Comparison of ENCODE assay signal across 8 mouse cellular contexts in genomic region chr9:92610628-92611267, GRCm38 (mm10).
A peak's percentile ranks its signal among the peaks of the same experiment; 100 is the strongest.
DNase-seq lines count a peak whose midpoint lies in the region; ATAC-seq and TF ChIP-seq lines count a peak whose summit lies in the region.

No protein-coding gene starts in this region.

- H3K9me3 ChIP-seq in heart, embryonic 10.5 days, result no peaks in the 10 kb centered on the region
- no peaks in the 10 kb centered on the region for H3K9me3 ChIP-seq in kidney, postnatal 0 days (replicated peaks; ENCODE audit: low read length)

- H3K9ac ChIP-seq in kidney, postnatal 0 days (ENCODE audit: low read depth, low read length), result no peak overlapping the region

- DNase-seq in heart, adult 8-10 months (ENCODE audit: low spot score), result peak; percentile 53
- DNase-seq in heart, embryonic 10.5 days (ENCODE audit: low spot score), result no peak
- peak; percentile 16 for DNase-seq in CD4-positive helper T cell, adult 2 months (ENCODE audit: low read depth, low spot score)
- DNase-seq in adrenal gland, adult 18-20 months (ENCODE audit: low spot score in 2 of 2), result peak; percentile 37 to 46
- DNase-seq in fibroblast of lung, adult 2 months (ENCODE audit: low read depth), result peak; percentile 39
- DNase-seq in kidney, postnatal 0 days (ENCODE audit: low spot score), result peak; percentile 77
- DNase-seq in T-cell, adult 2 months (ENCODE audit: low spot score), result no peak

- WGBS in heart, embryonic 10.5 days, result 67% methylated on average over 9 of the region's 9 CpGs
- 52% methylated on average over 9 of the region's 9 CpGs for WGBS in kidney, postnatal 0 days

- H3K27ac ChIP-seq in heart, embryonic 10.5 days, result no peak overlapping the region
- H3K27ac ChIP-seq in kidney, postnatal 0 days, result no peak overlapping the region

- TF ChIP-seq CTCF in kidney, postnatal 0 days (IDR thresholded peaks at IDR 0.05; ENCODE audit: low read depth), result peak; percentile 79

- no peaks in the 10 kb centered on the region for H3K4me1 ChIP-seq in heart, embryonic 10.5 days
- H3K4me1 ChIP-seq in kidney, postnatal 0 days (replicated peaks; ENCODE audit: insufficient read depth, low read length), result no peaks in the 10 kb centered on the region

- no peak overlapping the region for H3K4me2 ChIP-seq in kidney, postnatal 0 days (ENCODE audit: low read length)

- peaks cover 10% of the 10 kb centered on the region for H3K36me3 ChIP-seq in heart, embryonic 10.5 days
- 0 out of 2 replicates have a peak, but pooled peaks cover 8% of the 10 kb centered on the region for H3K36me3 ChIP-seq in kidney, postnatal 0 days (ENCODE audit: insufficient read depth, low read length)

- no peak overlapping the region for H3K4me3 ChIP-seq in heart, embryonic 10.5 days
- H3K4me3 ChIP-seq in kidney, postnatal 0 days (replicated peaks; ENCODE audit: low read depth, low read length), result no peak overlapping the region

- H3K27me3 ChIP-seq in heart, embryonic 10.5 days (ENCODE audit: insufficient read depth, poor library complexity, severe bottlenecking), result no peaks in the 10 kb centered on the region
- H3K27me3 ChIP-seq in kidney, postnatal 0 days (ENCODE audit: insufficient read depth, low read length), result no peaks in the 10 kb centered on the region

- no peak for ATAC-seq in kidney, postnatal 0 days (replicated peaks; ENCODE audit: low FRiP score, low read depth)
- ATAC-seq in megakaryocyte progenitor cell, adult 5-6 weeks (replicated peaks; ENCODE audit: poor library complexity), result peak; percentile 87

Comparison
In these comparisons a context has a peak if more than half of its experiments do, and no peak if none do; other contexts are left out.
1. DNase-seq: peak in heart, adult 8-10 months (single experiment), CD4-positive helper T cell, adult 2 months (single experiment), adrenal gland, adult 18-20 months (2 of 2), fibroblast of lung, adult 2 months (single experiment) and kidney, postnatal 0 days (single experiment); none in heart, embryonic 10.5 days (single experiment) and T-cell, adult 2 months (single experiment).